Mouse (Mus musculus) urinary bladder, postnatal 36 days (tissue): ENCODE results near the gene Fyb.
A peak's percentile ranks its signal among the peaks of the same experiment; 100 is the strongest.

Experiments
- DNase-seq, 2 experiments: peaks; one replicate each; pipeline ENCODE4 v3.0.0; 2022; ENCODE audit warnings: low spot score in 2 of 2, mixed read lengths in 1 of 2

The Fyb gene

GRCm38 (mm10) chr15:6598626-6599025, 76.0 kb downstream of the Fyb start:
- DNase-seq, result no peak

- DNase-seq, result no peak
These were observed 77.7 kb downstream of the Fyb start for GRCm38 (mm10) chr15:6600314-6600713.

GRCm38 (mm10) chr15:6601330-6601729, 78.7 kb downstream of the Fyb start:
- no peak for DNase-seq

GRCm38 (mm10) chr15:6602003-6602402, 79.3 kb downstream of the Fyb start:
- DNase-seq, result no peak

GRCm38 (mm10) chr15:6610703-6611102, 88.0 kb downstream of the Fyb start:
- no peak for DNase-seq

GRCm38 (mm10) chr15:6612835-6613234, 90.2 kb downstream of the Fyb start:
- no peak for DNase-seq

GRCm38 (mm10) chr15:6616382-6617149, 93.9 kb downstream of the Fyb start:
- no peak for DNase-seq

- no peak for DNase-seq
These were observed 97.1 kb downstream of the Fyb start for GRCm38 (mm10) chr15:6619558-6620316.

- DNase-seq, result peak; percentile 53 to 70
These were observed 99.9 kb downstream of the Fyb start for GRCm38 (mm10) chr15:6622512-6622911.

GRCm38 (mm10) chr15:6623529-6624228, 101.0 kb downstream of the Fyb start:
- DNase-seq, result no peak

- DNase-seq, result no peak
These were observed 101.9 kb downstream of the Fyb start for GRCm38 (mm10) chr15:6624365-6625182.

GRCm38 (mm10) chr15:6625607-6626033, 103.0 kb downstream of the Fyb start:
- DNase-seq, result peak; percentile 16 to 17

- no peak for DNase-seq
These were observed 103.5 kb downstream of the Fyb start for GRCm38 (mm10) chr15:6626123-6626522.

- no peak for DNase-seq
These were observed 105.9 kb downstream of the Fyb start for GRCm38 (mm10) chr15:6628431-6629077.

- DNase-seq, result no peak
These were observed 106.5 kb downstream of the Fyb start for GRCm38 (mm10) chr15:6629174-6629573.

GRCm38 (mm10) chr15:6635405-6635804, 112.8 kb downstream of the Fyb start:
- DNase-seq, result no peak

GRCm38 (mm10) chr15:6642223-6642622, 119.6 kb downstream of the Fyb start:
- DNase-seq, result no peak

- no peak for DNase-seq
These were observed 122.8 kb downstream of the Fyb start for GRCm38 (mm10) chr15:6645498-6645897.

- DNase-seq, result no peak
These were observed 124.4 kb downstream of the Fyb start for GRCm38 (mm10) chr15:6647066-6647465.

- DNase-seq, result no peak
These were observed 126.2 kb downstream of the Fyb start for GRCm38 (mm10) chr15:6648757-6649403.

- no peak for DNase-seq
These were observed 130.4 kb downstream of the Fyb start for GRCm38 (mm10) chr15:6653046-6653445.
